Mouse (Mus musculus) forebrain, embryonic 14.5 days (tissue): ENCODE data around the gene Ppard. TPM values are rescaled to one million over a fixed set of nuclear protein-coding genes. Genes with fewer than 3 reads are reported as not detected.
A peak's percentile ranks its signal among the peaks of the same experiment; 100 is the strongest.

Experiments used
- ATAC-seq: fragments of 200-750 bp; cut with Nextera tagmentation; 2 replicates; pipeline ENCODE4 v1.8.0; 2017; ENCODE audit warnings: mild to moderate bottlenecking, moderate library complexity
- DNase-seq: peaks from one replicate; pipeline ENCODE4 v3.0.0-alpha.2; 2015; ENCODE audit warnings: low spot score
- H3K27ac ChIP-seq: fragments of 300-500 bp; sonication (generic); 2 replicates; pipeline ENCODE4 v1.5.1; 2014; ENCODE audit warnings: low read depth, mild to moderate bottlenecking, control low read depth, low read length, moderate library complexity
- H3K27me3 ChIP-seq: fragments of 300-500 bp; sonication (generic); replicated peaks from 2 replicates; pipeline ENCODE4 v1.6.1; 2014; ENCODE audit warnings: low read length, control low read depth, mixed read lengths; ENCODE audit not compliant: control insufficient read depth, insufficient read depth
- H3K36me3 ChIP-seq: fragments of 300-500 bp; sonication (generic); 2 replicates; pipeline ENCODE4 v1.6.1; 2014; ENCODE audit warnings: low read length, control low read depth; ENCODE audit not compliant: control insufficient read depth, insufficient read depth
- H3K4me1 ChIP-seq: fragments of 300-500 bp; sonication (generic); 2 replicates; pipeline ENCODE4 v1.6.1; 2014; ENCODE audit warnings: antibody characterized with exemption, low read length, control low read depth; ENCODE audit not compliant: control insufficient read depth, insufficient read depth
- H3K4me2 ChIP-seq: fragments of 300-500 bp; sonication (generic); 2 replicates; pipeline ENCODE4 v1.6.1; 2014; ENCODE audit warnings: mild to moderate bottlenecking, control low read depth, low read length
- H3K4me3 ChIP-seq: fragments of 300-500 bp; sonication (generic); 2 replicates; pipeline ENCODE4 v1.5.1; 2014; ENCODE audit warnings: low read depth, low read length, control low read depth
- H3K9ac ChIP-seq: fragments of 300-500 bp; sonication (generic); 2 replicates; pipeline ENCODE4 v1.6.1; 2014; ENCODE audit warnings: mild to moderate bottlenecking, low read length, control low read depth, moderate library complexity
- H3K9me3 ChIP-seq: fragments of 300-500 bp; sonication (generic); replicated peaks from 2 replicates; pipeline ENCODE4 v1.6.1; 2016; ENCODE audit warnings: low read length, control low read depth, mixed read lengths; ENCODE audit not compliant: control insufficient read depth
- WGBS: fragments of 180-500 bp; shearing (Covaris S2); extraction: QIAGEN DNeasy Blood & Tissue Kit; methylation state at CpG from one replicate; pipeline ENCODE4 v1.1.7; 2014; 5-methylcytosine and 5-hydroxymethylcytosine counted together
- polyA plus RNA-seq: library from polyadenylated mRNA; unstranded; fragments of >200 nt; fragmentation: Nextera tagmentation; extraction: Ambion mirVana; gene quantifications from 2 replicates; pipeline ENCODE4 v1.2.1, GENCODE M21; 2014

Gene Ppard
- polyA plus RNA-seq, 1 experiment from 2014 or later, result 1.8 TPM

DNA sequence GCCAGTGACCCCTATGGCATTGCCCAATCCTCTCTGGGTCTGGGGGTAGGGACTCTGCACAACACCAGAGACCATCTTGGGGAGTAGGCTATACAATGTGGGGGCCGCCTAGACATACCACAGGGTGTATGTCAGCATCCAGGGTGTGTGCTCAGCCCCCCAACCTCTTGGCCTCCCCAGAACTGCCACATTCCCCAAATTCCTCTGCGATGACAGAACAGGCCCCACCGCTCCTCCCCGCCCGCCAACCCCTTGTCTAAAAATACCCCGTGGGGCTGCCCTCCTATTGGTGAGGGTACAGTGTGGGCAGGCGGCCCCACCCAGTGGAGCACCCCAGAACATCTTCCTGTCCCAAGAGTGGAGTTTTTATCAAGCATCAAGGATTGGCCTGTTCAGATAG is 108.1 kb downstream of the Ppard start:
- H3K27ac ChIP-seq, result 0 out of 2 replicates have a peak overlapping the region, but pooled peaks have one; percentile 14
- no peaks in the 10 kb centered on the region for H3K27me3 ChIP-seq
- 78% methylated on average over 7 of the region's 7 CpGs for WGBS
- H3K36me3 ChIP-seq, result no peaks in the 10 kb centered on the region
- peak overlapping the region; percentile 50 for H3K4me2 ChIP-seq
- DNase-seq (no peak), ATAC-seq (peak; percentile 33)
- H3K9ac ChIP-seq, result peak overlapping the region; percentile 49
- no peaks in the 10 kb centered on the region for H3K9me3 ChIP-seq
- H3K4me3 ChIP-seq, result no peak overlapping the region
- peaks cover 11% of the 10 kb centered on the region for H3K4me1 ChIP-seq

DNA sequence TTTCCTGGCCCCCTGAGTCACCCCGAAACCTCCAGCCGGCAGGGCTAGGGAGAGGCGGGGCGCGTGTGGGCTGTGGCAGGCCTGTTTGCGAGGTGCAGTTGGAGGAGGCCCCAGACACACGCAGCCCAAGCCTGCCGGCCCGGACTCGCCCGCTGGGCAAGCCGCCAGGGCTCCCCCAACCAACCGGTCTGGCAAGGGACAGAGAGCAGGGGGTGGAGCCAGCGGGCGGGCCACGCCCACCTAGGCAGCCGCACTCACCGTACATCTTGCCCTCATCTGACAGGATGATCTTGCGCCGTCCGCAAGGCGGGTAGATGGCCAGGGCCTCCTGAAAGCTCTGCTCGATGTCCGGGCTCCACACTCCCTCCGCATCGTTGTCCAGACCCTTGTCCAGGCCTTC is 108.6 kb downstream of the Ppard start:
- 2% methylated on average over 26 of the region's 26 CpGs for WGBS
- peak overlapping the region; percentile 49 for H3K9ac ChIP-seq
- H3K27ac ChIP-seq, result 0 out of 2 replicates have a peak overlapping the region, but pooled peaks have one; percentile 14
- DNase-seq, result peak; percentile 85
- peak overlapping the region; percentile 14; the same call in 1 of the 2 replicates for H3K4me3 ChIP-seq
- H3K27me3 ChIP-seq, result no peaks in the 10 kb centered on the region
- H3K36me3 ChIP-seq, result no peaks in the 10 kb centered on the region
- H3K4me2 ChIP-seq, result peak overlapping the region; percentile 50
- H3K9me3 ChIP-seq, result no peaks in the 10 kb centered on the region
- H3K4me1 ChIP-seq, result peaks cover 15% of the 10 kb centered on the region
- ATAC-seq, result peak; percentile 84

DNA sequence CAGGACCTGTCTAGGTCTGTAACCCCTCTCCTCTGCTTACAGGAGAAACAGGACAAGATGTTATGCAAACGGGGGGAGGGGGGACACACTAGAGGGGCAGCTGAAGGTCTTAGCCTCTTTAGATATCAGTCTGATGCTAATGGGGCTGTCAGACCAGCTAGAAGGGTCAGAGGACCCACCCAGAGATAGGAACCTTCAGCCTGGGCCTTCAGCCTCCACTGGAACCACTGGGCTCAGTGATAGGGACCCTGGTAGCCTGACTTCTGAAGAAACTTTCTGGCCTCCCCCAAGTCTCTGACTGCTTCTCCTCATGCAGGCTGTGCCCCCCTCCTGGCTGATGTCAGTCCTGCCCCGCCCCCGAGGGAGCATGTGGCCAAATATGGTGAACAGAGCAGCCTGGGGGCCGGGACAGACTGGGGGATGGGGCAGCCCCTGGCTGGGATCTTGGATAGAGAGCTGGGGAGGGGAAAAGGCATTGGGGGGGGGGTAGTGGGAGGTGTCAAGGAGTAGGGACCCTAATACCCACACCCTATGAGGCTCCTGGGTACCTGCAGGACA is 111.6 kb downstream of the Ppard start:
- Histone ChIP-seq H3K4me3 (no peak overlapping the region), H3K4me2 (no peak overlapping the region), H3K4me1 (peaks cover 19% of the 10 kb centered on the region), H3K27me3 (no peaks in the 10 kb centered on the region), H3K9ac (no peak overlapping the region), H3K9me3 (no peaks in the 10 kb centered on the region), H3K27ac (no peak overlapping the region), H3K36me3 (no peaks in the 10 kb centered on the region)
- no peak for DNase-seq
- ATAC-seq, result no peak
- WGBS, result 36% methylated on average over 4 of the region's 4 CpGs

DNA sequence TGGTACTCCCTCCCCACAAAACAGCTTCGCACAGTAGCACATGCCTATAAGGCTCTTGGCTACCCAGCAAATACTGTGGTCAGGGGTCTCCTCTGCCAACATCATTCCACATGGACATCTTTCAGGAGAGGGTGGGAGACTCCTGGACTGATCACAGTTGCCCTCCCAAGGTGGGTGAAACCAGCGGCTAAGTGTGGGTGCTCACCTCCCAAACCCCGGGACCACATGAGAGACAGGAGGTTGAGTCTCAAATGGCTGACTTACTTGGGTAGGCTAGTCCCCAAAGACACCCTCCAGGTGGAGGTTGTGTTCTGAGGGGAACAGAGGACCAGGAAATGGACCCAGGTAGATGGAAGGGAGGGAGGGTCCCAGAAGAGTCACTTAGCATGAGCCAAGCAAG is 112.2 kb downstream of the Ppard start:
- DNase-seq, result no peak
- Histone ChIP-seq H3K4me3 (no peak overlapping the region), H3K36me3 (no peaks in the 10 kb centered on the region), H3K4me1 (peaks cover 24% of the 10 kb centered on the region), H3K9me3 (no peaks in the 10 kb centered on the region), H3K9ac (no peak overlapping the region), H3K4me2 (no peak overlapping the region), H3K27ac (no peak overlapping the region), H3K27me3 (no peaks in the 10 kb centered on the region)
- 56% methylated on average over 3 of the region's 3 CpGs for WGBS
- no peak for ATAC-seq

DNA sequence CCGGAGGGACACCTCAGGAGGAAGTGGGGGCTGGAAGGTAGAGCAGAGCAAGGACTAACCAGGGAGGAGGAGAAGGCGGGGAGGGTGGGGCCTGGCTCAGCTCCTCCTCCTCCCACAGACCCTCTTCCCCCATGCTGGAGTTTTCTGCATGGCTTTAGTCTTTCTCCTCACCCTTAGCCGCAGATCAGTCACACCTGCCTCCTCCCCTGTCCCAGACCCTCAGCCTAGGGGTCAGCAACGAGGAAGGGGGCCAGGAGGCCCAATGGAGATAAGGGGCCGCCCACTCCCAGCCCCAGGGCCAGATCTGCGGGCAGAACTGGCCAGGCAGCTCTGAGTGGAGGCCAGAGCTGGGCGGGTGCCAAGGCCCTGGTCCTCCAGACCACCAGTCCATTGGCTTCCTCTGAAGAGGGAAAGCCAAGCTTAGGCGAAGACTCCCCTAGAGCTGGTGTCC is 112.8 kb downstream of the Ppard start:
- no peaks in the 10 kb centered on the region for H3K36me3 ChIP-seq
- WGBS, result 25% methylated on average over 7 of the region's 8 CpGs
- H3K9ac ChIP-seq, result no peak overlapping the region
- no peak overlapping the region for H3K4me2 ChIP-seq
- H3K4me3 ChIP-seq, result no peak overlapping the region
- ATAC-seq (no peak), DNase-seq (no peak)
- H3K4me1 ChIP-seq, result peaks cover 24% of the 10 kb centered on the region
- H3K27me3 ChIP-seq, result no peaks in the 10 kb centered on the region
- no peaks in the 10 kb centered on the region for H3K9me3 ChIP-seq
- no peak overlapping the region for H3K27ac ChIP-seq

DNA sequence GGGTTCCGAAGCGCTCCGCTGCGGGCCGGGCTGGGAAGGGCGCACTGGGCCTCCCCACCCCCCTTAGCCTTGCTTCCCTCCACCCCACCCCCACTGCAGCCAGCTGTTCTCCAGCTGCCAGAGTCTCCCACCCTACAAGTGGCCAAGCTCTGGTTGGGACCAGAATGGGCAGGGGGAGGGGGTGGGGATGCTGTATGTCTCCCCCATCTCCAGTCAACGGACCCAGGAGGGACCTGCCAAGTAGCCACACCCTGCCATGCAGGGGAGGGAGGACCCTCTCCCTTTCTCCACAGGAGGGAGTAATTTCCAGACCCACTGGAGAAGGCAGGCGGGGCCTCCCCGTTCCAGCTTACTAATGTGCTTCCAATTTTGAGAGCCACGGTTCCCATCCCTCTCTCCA is 113.4 kb downstream of the Ppard start:
- WGBS, result 17% methylated on average over 10 of the region's 10 CpGs
- Histone ChIP-seq H3K4me2 (no peak overlapping the region), H3K4me3 (no peak overlapping the region), H3K27ac (no peak overlapping the region), H3K4me1 (peaks cover 19% of the 10 kb centered on the region), H3K36me3 (no peaks in the 10 kb centered on the region), H3K27me3 (no peaks in the 10 kb centered on the region), H3K9me3 (no peaks in the 10 kb centered on the region), H3K9ac (no peak overlapping the region)
- no peak for DNase-seq
- ATAC-seq, result no peak

DNA sequence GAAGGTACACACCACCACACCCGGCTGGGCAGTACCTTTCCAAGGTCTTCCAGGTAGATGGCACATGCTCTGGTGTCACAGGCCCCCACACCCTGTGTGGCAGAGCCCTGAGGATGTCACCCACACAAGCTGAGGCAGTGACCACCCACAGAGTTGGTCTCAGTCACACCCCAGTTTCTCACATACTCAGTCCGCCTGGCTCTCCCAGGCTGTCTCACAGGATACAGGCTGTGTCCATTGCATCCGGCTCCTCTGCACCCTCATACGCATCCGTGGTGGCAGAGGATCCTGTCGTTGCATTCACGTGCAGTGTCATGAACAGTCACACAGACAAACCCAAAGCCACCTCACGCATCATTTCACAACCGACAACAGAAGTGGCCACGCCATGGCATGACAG is 114.8 kb downstream of the Ppard start:
- 80% methylated on average over 10 of the region's 10 CpGs for WGBS
- H3K4me3 ChIP-seq, result no peak overlapping the region
- 0 out of 2 replicates have a peak, but pooled peaks cover 7% of the 10 kb centered on the region for H3K27me3 ChIP-seq
- ATAC-seq (no peak), DNase-seq (no peak)
- H3K36me3 ChIP-seq, result no peaks in the 10 kb centered on the region
- H3K4me2 ChIP-seq, result no peak overlapping the region
- H3K9ac ChIP-seq, result no peak overlapping the region
- peaks cover 15% of the 10 kb centered on the region; the same call in 1 of the 2 replicates for H3K4me1 ChIP-seq
- no peak overlapping the region for H3K27ac ChIP-seq
- no peaks in the 10 kb centered on the region for H3K9me3 ChIP-seq

DNA sequence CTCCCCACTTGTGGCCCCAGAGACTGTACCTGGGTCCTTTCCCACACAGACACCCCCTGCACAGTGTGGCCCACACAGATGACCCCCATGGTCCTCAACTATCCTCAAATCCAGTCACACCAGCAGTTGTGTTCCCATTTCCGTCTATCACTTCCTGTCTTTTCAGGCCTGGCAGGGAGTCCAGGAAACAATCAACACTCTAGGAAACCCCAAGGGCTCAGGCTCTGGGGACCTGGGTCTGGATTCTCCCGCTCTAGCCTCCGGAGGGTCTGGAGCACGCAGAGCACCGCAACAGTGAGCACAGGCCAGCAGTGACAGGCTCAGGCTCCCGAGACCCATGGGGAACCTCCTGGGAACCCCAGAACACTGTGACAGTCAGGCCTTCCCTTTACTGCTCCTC is 115.7 kb downstream of the Ppard start:
- no peak overlapping the region for H3K9ac ChIP-seq
- DNase-seq (no peak), ATAC-seq (no peak)
- WGBS, result 56% methylated on average over 6 of the region's 6 CpGs
- H3K27me3 ChIP-seq, result 0 out of 2 replicates have a peak, but pooled peaks cover 10% of the 10 kb centered on the region
- H3K36me3 ChIP-seq, result no peaks in the 10 kb centered on the region
- H3K9me3 ChIP-seq, result no peaks in the 10 kb centered on the region
- H3K4me3 ChIP-seq, result no peak overlapping the region
- no peak overlapping the region for H3K27ac ChIP-seq
- H3K4me2 ChIP-seq, result no peak overlapping the region
- peaks cover 15% of the 10 kb centered on the region; the same call in 1 of the 2 replicates for H3K4me1 ChIP-seq

DNA sequence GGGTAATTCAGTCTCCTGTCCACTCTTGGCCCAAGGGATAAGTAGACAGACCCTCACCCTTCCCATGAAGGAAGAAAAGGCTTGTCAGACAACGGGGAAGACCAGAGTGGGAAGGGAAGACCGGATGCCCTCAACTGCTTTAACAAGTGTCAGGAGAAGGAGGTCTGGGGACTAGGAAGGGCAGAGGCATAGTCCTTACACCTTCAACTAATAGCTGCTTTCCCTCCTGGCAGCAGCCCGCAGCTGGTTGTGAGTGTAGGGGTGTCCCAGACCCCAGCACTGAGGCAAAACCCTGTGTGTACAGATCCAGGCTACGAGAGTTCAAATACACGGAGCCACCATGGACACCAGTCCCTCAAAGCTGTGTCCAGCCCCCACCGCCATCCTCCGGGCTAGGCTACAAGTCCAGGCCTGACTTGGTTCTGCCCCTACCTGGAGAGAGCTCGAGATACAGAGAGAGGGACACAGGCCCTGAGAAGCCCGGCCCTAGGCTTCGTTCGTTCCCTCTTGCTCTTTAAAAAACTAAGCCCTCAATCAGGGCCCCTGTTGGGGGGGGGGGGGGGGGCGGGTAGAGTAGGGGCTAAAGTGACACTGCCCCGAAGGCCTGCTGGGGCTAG is 116.9 kb downstream of the Ppard start:
- Histone ChIP-seq H3K4me1 (peaks cover 15% of the 10 kb centered on the region; the same call in 1 of the 2 replicates), H3K4me2 (peak overlapping the region; percentile 81), H3K9me3 (no peaks in the 10 kb centered on the region), H3K4me3 (peak overlapping the region; percentile 59), H3K27ac (no peak overlapping the region), H3K27me3 (0 out of 2 replicates have a peak, but pooled peaks cover 10% of the 10 kb centered on the region), H3K36me3 (no peaks in the 10 kb centered on the region), H3K9ac (peak overlapping the region; percentile 65; the same call in 1 of the 2 replicates)
- 8% methylated on average over 13 of the region's 13 CpGs for WGBS
- ATAC-seq (no peak), DNase-seq (no peak)
